Mouse (Mus musculus): ENCODE data around the gene Cfap61. TPM values are rescaled to one million over a fixed set of nuclear protein-coding genes. Genes with fewer than 3 reads are reported as not detected.

The Cfap61 gene
- total and polyA plus RNA-seq, 2 experiments: not detected

DNA sequence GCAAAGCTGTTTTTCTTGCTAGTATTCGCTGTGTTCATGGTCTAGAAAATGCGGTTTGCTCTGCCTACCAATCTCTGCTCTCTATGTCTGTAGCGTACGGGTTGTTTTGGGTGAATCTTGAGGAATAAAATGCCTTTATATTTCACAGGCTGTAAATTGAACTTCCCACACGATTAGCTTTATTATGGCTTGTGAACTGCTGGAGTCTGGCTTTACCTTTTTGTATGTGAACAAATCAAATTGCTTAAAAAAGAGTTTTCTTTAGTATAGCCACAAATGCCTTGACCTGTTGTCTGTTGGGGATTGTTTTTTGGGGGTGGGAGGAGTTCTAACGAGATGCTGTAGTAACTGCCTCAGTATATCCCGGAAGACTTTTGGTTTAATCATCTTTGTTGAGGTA lies 289.6 kb downstream of the Cfap61 start:
- 26% methylated on average over 7 of the region's 7 CpGs for WGBS
- H3K4me3 ChIP-seq (ENCODE audit: insufficient read depth, low read depth, low read length): no peak overlapping the region
- H3K27me3 ChIP-seq (ENCODE audit: control insufficient read depth, insufficient read depth, low read length): peaks cover 46% of the 10 kb centered on the region
- H3K9ac ChIP-seq (ENCODE audit: low read depth, low read length): no peak overlapping the region
- H3K79me2 ChIP-seq (ENCODE audit: control insufficient read depth, insufficient read depth, low read length): no peaks in the 10 kb centered on the region
- 0 out of 2 replicates have a peak, but pooled peaks cover 1% of the 10 kb centered on the region for H3K4me1 ChIP-seq (ENCODE audit: control insufficient read depth, insufficient read depth, low read length)
- no peak for DNase-seq (ENCODE audit: extremely low read depth, low read depth, low spot score)
- no peak for TF ChIP-seq POLR2A (IDR thresholded peaks at IDR 0.05; ENCODE audit: extremely low read depth, insufficient read depth, low read length)
- TF ChIP-seq CTCF (IDR thresholded peaks at IDR 0.05; ENCODE audit: low read depth, low read length): no peak
- H3K27ac ChIP-seq (replicated peaks; ENCODE audit: insufficient read depth, low read depth, low read length): no peak overlapping the region
- H3K36me3 ChIP-seq (ENCODE audit: control insufficient read depth, insufficient read depth, low read length): no peaks in the 10 kb centered on the region

DNA sequence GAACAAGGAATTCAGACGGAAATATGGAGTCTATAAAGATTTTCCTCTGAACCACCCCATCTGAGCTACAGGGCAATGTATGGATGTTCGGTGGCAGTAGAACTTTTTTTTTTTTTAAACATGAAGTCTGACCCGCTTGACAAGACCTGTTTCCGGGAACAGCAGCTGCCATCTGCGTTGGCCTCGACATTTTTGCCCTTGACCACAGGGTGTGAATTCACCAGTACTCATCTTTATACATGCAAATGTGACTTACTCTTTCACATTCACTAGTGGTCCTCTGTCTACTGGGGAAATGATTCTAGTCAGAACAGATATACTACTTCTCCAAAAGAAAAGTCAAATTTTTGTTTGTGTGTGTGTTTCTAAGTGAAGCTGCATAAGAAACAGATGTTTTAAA lies 291.2 kb downstream of the Cfap61 start:
- 18% methylated on average over 6 of the region's 6 CpGs for WGBS
- Histone ChIP-seq H3K79me2 (ENCODE audit: control insufficient read depth, insufficient read depth, low read length) (no peaks in the 10 kb centered on the region), H3K4me1 (ENCODE audit: control insufficient read depth, insufficient read depth, low read length) (0 out of 2 replicates have a peak, but pooled peaks cover 1% of the 10 kb centered on the region), H3K9ac (ENCODE audit: low read depth, low read length) (no peak overlapping the region), H3K27ac (replicated peaks; ENCODE audit: insufficient read depth, low read depth, low read length) (no peak overlapping the region), H3K4me3 (ENCODE audit: insufficient read depth, low read depth, low read length) (no peak overlapping the region), H3K36me3 (ENCODE audit: control insufficient read depth, insufficient read depth, low read length) (no peaks in the 10 kb centered on the region), H3K27me3 (ENCODE audit: control insufficient read depth, insufficient read depth, low read length) (peaks cover 38% of the 10 kb centered on the region)
- no peak for DNase-seq (ENCODE audit: extremely low read depth, low read depth, low spot score)
- TF ChIP-seq POLR2A (IDR thresholded peaks at IDR 0.05; ENCODE audit: extremely low read depth, insufficient read depth, low read length) (no peak), CTCF (IDR thresholded peaks at IDR 0.05; ENCODE audit: low read depth, low read length) (no peak)

DNA sequence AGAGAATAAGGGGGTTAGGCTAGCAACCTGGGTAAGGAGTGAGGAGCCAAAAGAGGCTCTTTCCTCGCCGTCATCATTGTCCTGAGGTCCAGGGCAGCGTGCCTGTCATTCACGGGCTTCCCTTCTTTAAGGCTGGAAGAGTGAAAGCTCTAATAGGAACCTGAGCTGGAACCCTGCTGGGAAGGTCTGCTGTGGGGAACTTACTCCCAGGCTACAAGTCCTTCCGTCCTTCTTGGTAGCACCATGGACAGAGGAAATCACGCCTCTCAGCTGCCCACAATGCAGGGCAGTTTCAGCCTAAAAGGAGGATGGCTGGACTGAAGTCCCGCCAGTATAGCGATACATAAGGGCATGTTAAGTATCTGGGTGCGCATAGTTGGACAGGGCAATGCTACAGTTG lies 291.9 kb downstream of the Cfap61 start:
- H3K27ac ChIP-seq (replicated peaks; ENCODE audit: insufficient read depth, low read depth, low read length): no peak overlapping the region
- no peak overlapping the region for H3K9ac ChIP-seq (ENCODE audit: low read depth, low read length)
- WGBS: 6% methylated on average over 9 of the region's 9 CpGs
- peak; percentile 12 for DNase-seq (ENCODE audit: extremely low read depth, low read depth, low spot score)
- H3K79me2 ChIP-seq (ENCODE audit: control insufficient read depth, insufficient read depth, low read length): no peaks in the 10 kb centered on the region
- H3K27me3 ChIP-seq (ENCODE audit: control insufficient read depth, insufficient read depth, low read length): peaks cover 32% of the 10 kb centered on the region
- H3K36me3 ChIP-seq (ENCODE audit: control insufficient read depth, insufficient read depth, low read length): no peaks in the 10 kb centered on the region
- no peak for TF ChIP-seq POLR2A (IDR thresholded peaks at IDR 0.05; ENCODE audit: extremely low read depth, insufficient read depth, low read length)
- H3K4me3 ChIP-seq (ENCODE audit: insufficient read depth, low read depth, low read length): no peak overlapping the region
- H3K4me1 ChIP-seq (ENCODE audit: control insufficient read depth, insufficient read depth, low read length): 0 out of 2 replicates have a peak, but pooled peaks cover 1% of the 10 kb centered on the region

DNA sequence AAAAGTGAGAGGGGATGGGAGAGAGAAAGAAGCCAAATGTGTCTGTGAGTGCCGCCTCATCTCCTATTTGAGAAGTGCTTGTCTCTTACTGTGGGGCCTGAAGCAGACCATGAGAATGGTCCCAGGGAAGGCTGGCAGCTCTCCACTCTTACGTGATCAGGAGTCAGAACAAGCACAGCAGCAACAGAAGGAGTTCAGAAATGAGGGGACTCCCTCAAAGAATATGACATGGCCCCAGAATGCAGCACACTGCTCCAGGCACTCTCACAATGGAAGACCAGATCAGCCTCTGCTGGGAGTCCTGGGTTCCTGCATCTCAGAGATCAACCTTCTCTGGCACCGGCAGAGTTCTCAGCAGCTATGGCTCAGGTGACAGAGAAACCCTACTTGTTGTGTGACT lies 293.1 kb downstream of the Cfap61 start:
- H3K27me3 ChIP-seq (ENCODE audit: control insufficient read depth, insufficient read depth, low read length): peaks cover 21% of the 10 kb centered on the region
- WGBS: 64% methylated on average over 3 of the region's 3 CpGs
- H3K9ac ChIP-seq (ENCODE audit: low read depth, low read length): no peak overlapping the region
- H3K4me1 ChIP-seq (ENCODE audit: control insufficient read depth, insufficient read depth, low read length): no peaks in the 10 kb centered on the region
- no peak overlapping the region for H3K4me3 ChIP-seq (ENCODE audit: insufficient read depth, low read depth, low read length)
- H3K36me3 ChIP-seq (ENCODE audit: control insufficient read depth, insufficient read depth, low read length): no peaks in the 10 kb centered on the region
- no peaks in the 10 kb centered on the region for H3K79me2 ChIP-seq (ENCODE audit: control insufficient read depth, insufficient read depth, low read length)
- no peak overlapping the region for H3K27ac ChIP-seq (replicated peaks; ENCODE audit: insufficient read depth, low read depth, low read length)
- no peak for DNase-seq (ENCODE audit: extremely low read depth, low read depth, low spot score)
- no peak for TF ChIP-seq POLR2A (IDR thresholded peaks at IDR 0.05; ENCODE audit: extremely low read depth, insufficient read depth, low read length)
- TF ChIP-seq CTCF (IDR thresholded peaks at IDR 0.05; ENCODE audit: low read depth, low read length): no peak

DNA sequence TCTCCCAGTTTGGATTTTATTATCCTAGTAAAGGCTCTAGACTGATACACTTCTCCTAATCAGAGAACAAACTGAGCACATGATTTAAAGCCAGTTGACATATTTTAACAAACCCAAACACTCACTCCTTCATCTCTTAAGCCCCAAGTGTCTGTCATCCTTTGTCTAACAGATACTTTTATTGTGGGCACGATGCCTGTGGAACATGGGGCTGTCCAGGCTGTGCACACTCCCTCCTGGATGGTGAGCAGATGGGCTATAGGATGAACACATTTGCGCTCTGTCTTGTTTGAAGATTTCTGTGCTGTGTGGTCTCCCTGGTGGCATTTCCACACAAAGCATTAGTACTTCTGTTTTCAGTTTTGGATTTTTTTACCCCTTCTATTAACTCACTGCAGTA lies 293.9 kb downstream of the Cfap61 start:
- 76% methylated on average over 2 of the region's 2 CpGs for WGBS
- H3K79me2 ChIP-seq (ENCODE audit: control insufficient read depth, insufficient read depth, low read length): no peaks in the 10 kb centered on the region
- no peaks in the 10 kb centered on the region for H3K36me3 ChIP-seq (ENCODE audit: control insufficient read depth, insufficient read depth, low read length)
- H3K9ac ChIP-seq (ENCODE audit: low read depth, low read length): no peak overlapping the region
- TF ChIP-seq POLR2A (IDR thresholded peaks at IDR 0.05; ENCODE audit: extremely low read depth, insufficient read depth, low read length) (no peak), CTCF (IDR thresholded peaks at IDR 0.05; ENCODE audit: low read depth, low read length) (no peak)
- DNase-seq (ENCODE audit: extremely low read depth, low read depth, low spot score): no peak
- H3K4me3 ChIP-seq (ENCODE audit: insufficient read depth, low read depth, low read length): no peak overlapping the region
- no peaks in the 10 kb centered on the region for H3K4me1 ChIP-seq (ENCODE audit: control insufficient read depth, insufficient read depth, low read length)
- H3K27me3 ChIP-seq (ENCODE audit: control insufficient read depth, insufficient read depth, low read length): peaks cover 13% of the 10 kb centered on the region
- H3K27ac ChIP-seq (replicated peaks; ENCODE audit: insufficient read depth, low read depth, low read length): no peak overlapping the region

DNA sequence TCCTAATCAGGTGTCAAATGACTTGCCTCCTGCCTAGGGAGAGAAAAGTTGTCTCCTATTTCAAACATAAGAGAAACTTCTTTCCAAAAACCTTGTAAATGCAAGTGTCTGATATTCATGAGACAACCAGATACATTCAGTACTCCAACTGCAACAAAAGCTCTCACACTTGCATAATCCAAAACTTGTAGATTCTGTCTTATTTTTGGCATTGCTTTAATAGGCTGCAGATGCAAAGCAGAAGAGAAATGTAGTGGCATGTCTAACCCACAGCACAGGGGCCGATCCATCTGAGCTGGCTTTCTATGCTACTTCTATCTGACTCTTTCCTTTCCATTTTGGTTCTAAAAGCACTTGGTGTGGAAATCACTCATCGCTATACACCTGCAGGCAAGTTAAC lies 296.9 kb downstream of the Cfap61 start:
- 97% methylated on average over 2 of the region's 2 CpGs for WGBS
- Histone ChIP-seq H3K4me3 (ENCODE audit: insufficient read depth, low read depth, low read length) (no peak overlapping the region), H3K79me2 (ENCODE audit: control insufficient read depth, insufficient read depth, low read length) (no peaks in the 10 kb centered on the region), H3K36me3 (ENCODE audit: control insufficient read depth, insufficient read depth, low read length) (no peaks in the 10 kb centered on the region), H3K27me3 (ENCODE audit: control insufficient read depth, insufficient read depth, low read length) (peaks cover 3% of the 10 kb centered on the region; the same call in 1 of the 2 replicates), H3K27ac (replicated peaks; ENCODE audit: insufficient read depth, low read depth, low read length) (no peak overlapping the region), H3K4me1 (ENCODE audit: control insufficient read depth, insufficient read depth, low read length) (no peaks in the 10 kb centered on the region), H3K9ac (ENCODE audit: low read depth, low read length) (no peak overlapping the region)
- TF ChIP-seq CTCF (IDR thresholded peaks at IDR 0.05; ENCODE audit: low read depth, low read length) (no peak), POLR2A (IDR thresholded peaks at IDR 0.05; ENCODE audit: extremely low read depth, insufficient read depth, low read length) (no peak)
- DNase-seq (ENCODE audit: extremely low read depth, low read depth, low spot score): no peak
